Mouse (Mus musculus) frontal cortex, adult (tissue): Measurements from ENCODE around the gene Vps13c.

ENCODE experiments used
- ATAC-seq: cut with Nextera tagmentation; 2 replicates; pipeline ENCODE4 v1.9.2; 2017; ENCODE audit warnings: mild to moderate bottlenecking, moderate library complexity, mixed read lengths; ENCODE audit not compliant: low TSS enrichment

Vps13c gene

GRCm38 (mm10) chr9:67839981-67840859 is at the start of gene Vps13c:
Gene Vps13c (plus strand): TSS chr9:67840396.
- ATAC-seq: peak; percentile 96

GRCm38 (mm10) chr9:67792405-67792804 is 47.8 kb upstream of the Vps13c start:
- ATAC-seq: no peak

DNA sequence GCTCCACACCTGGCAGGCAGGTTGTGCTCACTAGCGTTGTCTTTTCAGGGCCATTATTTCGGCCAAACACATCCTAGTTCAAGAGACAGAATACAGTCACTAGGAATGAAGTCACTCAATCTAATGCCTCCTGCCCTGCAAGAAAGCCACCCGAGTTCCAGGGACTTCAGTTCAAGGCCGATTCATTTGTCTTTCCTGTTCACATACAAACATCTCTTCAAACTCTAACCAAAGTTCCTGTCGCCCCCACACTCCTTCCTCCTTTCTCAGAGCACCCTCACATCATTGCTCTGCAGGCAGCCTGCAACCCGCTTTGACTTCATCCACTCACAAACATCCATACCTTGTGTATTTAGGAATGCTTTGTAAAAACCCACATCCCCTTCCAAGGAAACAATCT is 46.7 kb upstream of the Vps13c start:
- no peak for ATAC-seq

DNA sequence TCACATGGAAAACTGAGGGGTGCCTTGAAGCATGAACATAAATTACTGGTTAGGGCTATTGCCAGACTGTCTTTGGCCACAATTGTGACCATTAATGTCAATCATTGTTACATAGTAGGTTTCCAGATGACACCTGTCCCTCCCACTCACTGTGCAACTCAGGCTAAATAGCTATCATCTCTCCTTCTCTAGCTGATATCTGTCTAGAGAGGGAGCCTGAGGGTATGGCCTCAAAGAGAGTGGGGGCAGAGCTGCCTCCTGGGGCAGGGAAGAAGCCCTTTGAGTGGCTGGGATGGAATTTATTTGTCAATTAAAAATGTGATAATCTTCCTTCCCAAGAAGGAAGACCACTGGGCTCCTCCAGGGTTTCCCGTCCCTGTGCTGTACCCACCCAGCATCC is 46.0 kb upstream of the Vps13c start:
- ATAC-seq: no peak

DNA sequence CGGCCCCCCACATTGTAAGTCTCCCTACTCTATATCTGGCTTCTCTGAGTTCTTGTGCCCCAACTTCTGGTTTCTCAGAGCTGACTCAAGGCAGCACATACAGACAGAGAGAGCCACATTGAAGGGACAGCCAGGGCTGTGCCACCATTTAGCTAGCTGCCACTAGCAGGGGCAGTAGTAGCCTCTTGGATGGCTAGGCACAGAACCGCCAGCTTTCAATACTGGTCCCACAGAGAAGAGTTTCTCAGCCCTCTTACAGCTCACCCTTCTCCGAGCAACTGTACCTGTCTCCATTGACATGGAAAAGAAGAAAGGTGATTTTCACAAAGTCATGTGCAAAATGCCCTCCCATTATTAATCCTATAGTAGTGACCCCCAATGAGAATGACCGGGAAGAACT is 45.5 kb upstream of the Vps13c start:
- ATAC-seq: no peak

DNA sequence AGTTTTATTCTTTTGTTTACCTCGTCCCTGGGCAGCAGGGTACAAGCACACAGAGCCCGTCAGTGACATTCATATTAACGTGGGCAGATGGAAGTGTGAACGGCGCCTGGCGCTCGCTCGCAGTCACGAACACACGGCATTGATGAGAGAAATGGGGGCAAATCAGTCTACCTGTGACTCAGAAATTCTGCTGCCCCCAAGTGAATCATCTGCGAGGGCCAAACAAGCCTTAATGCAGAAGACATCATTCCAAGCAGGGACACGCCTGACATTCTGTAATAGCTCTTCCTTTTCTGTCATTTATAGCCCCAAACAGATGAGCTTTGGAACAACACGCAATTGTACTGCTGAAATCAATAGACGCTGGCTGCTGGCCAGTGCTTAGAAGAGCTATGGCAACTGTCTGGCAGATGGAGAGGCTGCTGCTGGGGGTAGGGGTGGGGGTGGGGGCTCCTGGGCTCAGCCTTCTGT is 45.0 kb upstream of the Vps13c start:
- ATAC-seq: peak; percentile 41; the same call in 1 of the 2 replicates

GRCm38 (mm10) chr9:67799078-67799819 is 40.9 kb upstream of the Vps13c start:
- ATAC-seq: peak; percentile 59; the same call in 1 of the 2 replicates

- ATAC-seq: no peak
Observed at GRCm38 (mm10) chr9:67802241-67802640, 38.0 kb upstream of the Vps13c start.

DNA sequence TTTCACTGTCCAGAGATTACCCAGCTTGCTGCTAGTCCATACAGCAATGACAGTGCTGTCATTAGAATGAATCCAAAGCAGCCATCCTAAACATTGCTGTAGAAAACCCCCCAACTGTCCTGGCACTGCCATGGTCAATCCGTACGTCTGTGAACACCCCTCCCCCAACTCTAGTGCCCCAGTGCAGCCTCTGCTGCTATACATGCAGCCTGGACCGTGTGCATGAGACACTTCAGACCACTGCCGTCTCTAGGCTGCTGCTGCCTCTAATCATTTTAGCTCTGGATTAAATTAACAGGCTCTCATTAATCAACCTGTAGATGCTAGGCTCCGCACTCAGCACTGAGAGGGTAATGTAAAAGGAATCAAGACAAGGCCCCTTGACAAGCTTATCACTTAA is 33.2 kb upstream of the Vps13c start:
- ATAC-seq: no peak

GRCm38 (mm10) chr9:67810527-67810926 is 29.7 kb upstream of the Vps13c start:
- ATAC-seq: no peak

DNA sequence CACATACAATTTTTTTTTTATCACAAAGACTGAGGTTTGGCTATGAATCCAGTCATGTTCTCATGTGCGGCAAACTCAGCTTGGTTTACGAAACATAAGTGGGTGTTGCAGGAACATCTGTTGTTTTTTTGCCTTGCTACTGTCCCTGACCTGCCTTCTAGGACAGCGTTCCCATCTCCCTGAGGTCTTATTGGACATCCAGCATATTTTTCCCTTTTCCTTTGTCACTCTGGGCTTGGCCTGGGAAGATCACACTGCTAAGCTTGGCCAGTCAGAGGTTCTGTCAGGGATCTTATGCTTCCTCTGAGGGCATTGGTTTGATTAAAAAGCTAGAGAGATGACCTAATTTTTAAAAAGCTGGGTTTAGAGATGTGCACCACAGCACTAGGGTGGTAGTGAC is 29.1 kb upstream of the Vps13c start:
- ATAC-seq: no peak

GRCm38 (mm10) chr9:67813171-67813570 is 27.0 kb upstream of the Vps13c start:
- no peak for ATAC-seq

DNA sequence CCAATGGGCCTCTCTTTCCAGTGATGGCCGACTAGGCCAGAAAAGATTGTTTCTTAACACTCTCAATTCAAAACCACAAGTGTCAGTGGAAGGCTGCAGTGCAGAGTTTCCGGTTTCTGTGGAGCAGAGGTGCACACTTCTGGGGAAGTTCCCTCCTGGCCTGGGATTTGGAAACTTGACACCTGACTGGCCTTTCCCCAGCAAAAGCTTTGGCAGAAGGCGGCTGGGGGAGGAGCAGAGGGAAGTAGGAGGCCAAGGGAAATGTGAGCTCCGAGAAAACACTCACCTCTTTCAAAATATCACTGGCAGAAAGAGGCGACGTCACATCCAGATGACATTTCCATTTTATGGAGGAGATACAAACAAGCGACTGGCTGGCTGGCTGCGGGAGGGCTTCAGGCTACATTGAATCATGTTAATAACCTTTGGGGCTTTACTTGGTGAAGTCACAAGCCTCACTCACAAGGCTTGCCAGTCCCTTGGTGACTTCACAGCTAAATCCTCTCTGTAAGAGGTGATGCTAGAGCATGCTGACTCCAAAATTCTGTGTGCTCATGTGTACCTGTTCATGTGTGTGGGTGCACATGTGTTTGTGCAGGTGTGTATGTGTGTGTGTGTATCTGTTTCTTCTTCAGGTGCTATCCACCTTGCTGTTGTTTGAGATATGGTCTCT is 26.4 kb upstream of the Vps13c start:
- no peak for ATAC-seq

- ATAC-seq: no peak
Observed at GRCm38 (mm10) chr9:67816172-67816928, 23.8 kb upstream of the Vps13c start.

DNA sequence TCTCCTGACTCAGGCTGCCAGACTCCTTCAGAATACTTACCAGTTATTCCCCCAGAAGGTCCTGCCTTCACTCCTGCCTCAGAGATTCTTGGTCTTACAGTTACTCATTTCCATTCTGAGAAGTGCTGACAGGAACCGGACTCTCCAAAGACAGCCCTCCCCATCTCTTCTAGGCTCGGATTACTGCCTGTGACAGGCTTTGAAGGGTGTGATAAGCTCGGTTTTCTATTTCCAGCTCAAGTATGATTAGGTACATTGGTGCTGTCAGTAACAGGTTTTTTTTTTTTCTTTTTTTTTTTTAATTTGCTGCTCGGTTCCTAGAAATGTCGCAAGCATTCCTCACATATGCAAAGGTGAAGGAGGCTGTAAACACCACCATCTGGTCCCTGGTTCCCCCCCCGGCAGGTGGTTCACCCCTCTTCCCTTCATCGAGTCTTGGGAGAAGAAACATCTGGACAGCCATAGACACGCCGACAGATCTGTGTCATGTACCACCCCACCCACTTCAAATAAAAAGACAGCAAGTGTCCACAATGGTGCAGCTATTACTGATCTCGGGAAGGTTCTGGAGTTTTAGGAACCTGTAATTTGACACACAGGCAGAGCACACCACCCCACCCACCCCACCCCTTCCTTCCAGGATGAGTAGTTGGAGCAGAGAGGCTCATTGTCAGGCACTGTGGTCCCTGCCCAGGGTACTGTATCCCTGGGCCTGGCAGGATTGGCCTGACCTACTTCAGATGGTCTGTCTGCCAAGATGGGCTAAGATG is 22.1 kb upstream of the Vps13c start:
- 0 out of 2 replicates have a peak, but pooled peaks have one; percentile 44 for ATAC-seq

- ATAC-seq: no peak
Observed at GRCm38 (mm10) chr9:67818668-67818950, 21.6 kb upstream of the Vps13c start.

- ATAC-seq: no peak
Observed at GRCm38 (mm10) chr9:67823131-67823530, 17.1 kb upstream of the Vps13c start.

GRCm38 (mm10) chr9:67825527-67825926 is 14.7 kb upstream of the Vps13c start:
- no peak for ATAC-seq

DNA sequence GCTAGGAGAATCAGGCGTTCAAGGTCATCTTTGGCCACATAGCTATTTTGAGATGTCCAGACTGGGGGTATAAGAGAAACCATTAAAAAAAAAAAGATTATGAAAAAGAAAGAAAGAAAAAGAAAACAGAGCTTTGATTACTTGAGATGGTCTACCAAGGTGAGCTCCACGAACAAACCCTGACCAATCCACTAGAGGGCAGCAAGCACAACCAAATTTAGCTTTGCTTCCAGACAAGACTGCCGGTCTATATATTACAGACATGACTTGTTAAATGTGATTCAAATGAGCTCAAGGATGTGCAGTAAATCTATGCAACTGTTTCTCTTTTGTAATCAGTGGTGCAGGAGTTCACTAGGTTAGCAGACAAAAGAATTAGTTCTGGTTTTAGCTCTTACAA is 12.0 kb upstream of the Vps13c start:
- ATAC-seq: no peak

DNA sequence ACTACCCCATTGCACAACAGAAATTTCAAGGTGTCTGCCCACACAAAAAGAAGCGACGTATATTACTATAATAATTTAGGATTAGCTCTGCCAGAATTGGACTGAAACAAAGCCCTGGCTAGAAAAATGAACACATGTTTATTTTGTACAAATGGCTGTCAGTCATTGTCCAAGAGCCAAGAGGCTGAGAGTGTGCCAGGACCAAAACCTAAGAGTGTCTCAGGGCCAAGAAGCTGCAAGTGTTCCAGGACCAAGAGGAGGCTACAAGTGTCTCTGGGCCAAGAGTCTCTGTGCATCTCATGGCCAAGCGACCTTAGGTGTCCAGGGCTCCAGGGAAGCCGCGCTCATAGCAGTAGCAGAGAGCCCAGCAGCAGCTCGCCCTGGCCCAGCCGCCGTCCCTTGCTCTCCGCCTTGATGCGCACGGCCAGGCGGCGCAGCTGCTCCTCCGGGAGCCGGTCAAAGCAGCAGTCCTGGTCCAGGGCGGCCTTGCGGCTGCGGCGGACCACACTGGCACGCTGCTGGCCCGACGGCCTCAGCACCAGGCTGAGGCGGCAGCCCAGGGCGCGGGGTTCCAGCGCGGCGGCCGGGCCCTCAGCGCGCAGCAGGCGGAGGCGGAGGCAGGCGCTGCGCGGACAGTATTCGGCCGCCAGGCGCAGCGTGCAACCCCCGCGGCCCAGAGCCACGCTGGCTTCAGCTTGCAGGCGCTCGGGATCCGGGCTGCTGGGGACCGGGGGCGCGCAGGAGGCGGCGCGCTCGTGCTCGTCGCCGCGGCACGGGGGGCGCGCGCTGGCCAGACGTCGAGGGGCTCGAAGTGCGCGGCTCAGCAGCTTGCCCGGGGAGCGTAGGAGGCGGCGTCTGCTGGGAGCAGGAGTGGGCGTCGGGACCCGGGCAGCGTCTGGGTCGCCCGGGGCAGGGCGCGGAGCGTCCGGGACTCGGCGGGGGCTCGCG is 9.5 kb upstream of the Vps13c start:
- peak; percentile 83 for ATAC-seq
